Mouse (Mus musculus) heart, embryonic 13.5 days (tissue): ENCODE measurements at regions not wholly inside any gene's neighbourhood (a gene's known extent, or its start where the extent isn't known, plus 50 kb on each side); places are given as distances from the start of the nearest gene placed in this dataset.

Source experiments
- ATAC-seq: fragments of 200-750 bp; cut with Nextera tagmentation; 2 replicates; pipeline ENCODE4 v1.8.0; 2017; ENCODE audit warnings: moderate TSS enrichment; ENCODE audit not compliant: insufficient number of reproducible peaks, low FRiP score, low TSS enrichment; ENCODE audit errors: extremely low read depth
- H3K27ac ChIP-seq: fragments of 300-500 bp; sonication (generic); replicated peaks from 2 replicates; pipeline ENCODE4 v1.5.1; 2015; ENCODE audit warnings: moderate library complexity, mild to moderate bottlenecking, inconsistent platforms
- H3K27me3 ChIP-seq: fragments of 300-500 bp; sonication (generic); replicated peaks from 2 replicates; pipeline ENCODE4 v1.6.1; 2015; ENCODE audit warnings: mild to moderate bottlenecking, inconsistent platforms
- H3K36me3 ChIP-seq: fragments of 300-500 bp; sonication (generic); 2 replicates; pipeline ENCODE4 v1.6.1; 2015; ENCODE audit warnings: mild to moderate bottlenecking, inconsistent platforms
- H3K4me1 ChIP-seq: fragments of 300-500 bp; sonication (generic); 2 replicates; pipeline ENCODE4 v1.6.1; 2015; ENCODE audit warnings: inconsistent platforms
- H3K4me2 ChIP-seq: fragments of 300-500 bp; sonication (generic); 2 replicates; pipeline ENCODE4 v1.6.1; 2015; ENCODE audit warnings: inconsistent platforms, mild to moderate bottlenecking, moderate library complexity
- H3K4me3 ChIP-seq: fragments of 300-500 bp; sonication (generic); 2 replicates; pipeline ENCODE4 v1.5.1; 2015; ENCODE audit warnings: moderate library complexity, mild to moderate bottlenecking, inconsistent platforms
- H3K9ac ChIP-seq: fragments of 300-500 bp; sonication (generic); 2 replicates; pipeline ENCODE4 v1.6.1; 2015; ENCODE audit warnings: inconsistent platforms, mild to moderate bottlenecking, moderate library complexity
- H3K9me3 ChIP-seq: fragments of 300-500 bp; sonication (generic); 2 replicates; pipeline ENCODE4 v1.6.1; 2016; ENCODE audit warnings: inconsistent platforms
- WGBS: fragments of 180-500 bp; shearing (Covaris S2); methylation state at CpG from one replicate; pipeline ENCODE4 v1.1.7; 2015; ENCODE audit warnings: mixed read lengths; 5-methylcytosine and 5-hydroxymethylcytosine counted together

- H3K4me2 ChIP-seq: no peak overlapping the region
- H3K9me3 ChIP-seq: no peaks in the 10 kb centered on the region
- 0 out of 2 replicates have a peak, but pooled peaks cover 3% of the 10 kb centered on the region for H3K4me1 ChIP-seq
- no peaks in the 10 kb centered on the region for H3K36me3 ChIP-seq
- H3K9ac ChIP-seq: no peak overlapping the region
- no peak overlapping the region for H3K4me3 ChIP-seq
- H3K27ac ChIP-seq: no peak overlapping the region
- no peaks in the 10 kb centered on the region; the same call in 1 of the 2 replicates for H3K27me3 ChIP-seq
- no peak for ATAC-seq
- WGBS: 81% methylated on average over 6 of the region's 6 CpGs
Observed at GRCm38 (mm10) chr8:46929678-46930077, 57.0 kb upstream of the Enpp6 start.

DNA sequence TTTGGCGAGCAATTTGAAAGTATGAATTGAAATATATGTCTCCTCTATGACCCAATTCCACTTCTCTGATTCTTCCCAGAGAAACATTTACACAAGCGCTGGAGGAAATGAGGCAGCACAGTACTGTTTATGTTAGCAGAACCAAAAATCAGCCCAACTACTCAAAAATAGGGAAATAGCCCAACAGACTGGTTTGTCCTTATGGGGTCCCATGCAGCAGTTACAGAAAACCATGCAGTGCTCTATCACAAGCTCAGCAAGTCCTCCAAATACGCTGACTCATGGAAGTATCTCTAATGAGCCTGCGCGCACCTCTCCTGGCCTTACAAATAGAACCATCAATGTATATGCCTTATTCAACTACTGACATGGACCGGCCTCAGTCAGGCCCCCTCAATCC is 55.4 kb upstream of the Enpp6 start:
- H3K4me2 ChIP-seq: no peak overlapping the region
- ATAC-seq: no peak
- H3K9me3 ChIP-seq: no peaks in the 10 kb centered on the region
- H3K27me3 ChIP-seq: no peaks in the 10 kb centered on the region; the same call in 1 of the 2 replicates
- no peaks in the 10 kb centered on the region for H3K36me3 ChIP-seq
- peaks cover 9% of the 10 kb centered on the region; the same call in 1 of the 2 replicates for H3K4me1 ChIP-seq
- H3K9ac ChIP-seq: no peak overlapping the region
- 85% methylated on average over 6 of the region's 6 CpGs for WGBS
- H3K4me3 ChIP-seq: no peak overlapping the region
- no peak overlapping the region for H3K27ac ChIP-seq

- Histone ChIP-seq H3K4me2 (no peak overlapping the region), H3K36me3 (no peaks in the 10 kb centered on the region), H3K27ac (no peak overlapping the region), H3K9ac (no peak overlapping the region), H3K27me3 (no peaks in the 10 kb centered on the region; the same call in 1 of the 2 replicates), H3K4me3 (no peak overlapping the region), H3K9me3 (no peaks in the 10 kb centered on the region), H3K4me1 (peaks cover 9% of the 10 kb centered on the region; the same call in 1 of the 2 replicates)
- no peak for ATAC-seq
Observed at GRCm38 (mm10) chr8:46933256-46933655, 53.4 kb upstream of the Enpp6 start.

GRCm38 (mm10) chr8:46934254-46934653 is 52.4 kb upstream of the Enpp6 start:
- H3K4me3 ChIP-seq: no peak overlapping the region
- no peaks in the 10 kb centered on the region for H3K36me3 ChIP-seq
- peaks cover 6% of the 10 kb centered on the region; the same call in 1 of the 2 replicates for H3K4me1 ChIP-seq
- ATAC-seq: no peak
- no peak overlapping the region for H3K9ac ChIP-seq
- 74% methylated on average over 9 of the region's 9 CpGs for WGBS
- H3K27me3 ChIP-seq: no peaks in the 10 kb centered on the region; the same call in 1 of the 2 replicates
- H3K9me3 ChIP-seq: no peaks in the 10 kb centered on the region
- H3K27ac ChIP-seq: no peak overlapping the region
- no peak overlapping the region for H3K4me2 ChIP-seq

GRCm38 (mm10) chr8:46934898-46935297 is 51.8 kb upstream of the Enpp6 start:
- no peak overlapping the region for H3K27ac ChIP-seq
- H3K36me3 ChIP-seq: no peaks in the 10 kb centered on the region
- H3K4me1 ChIP-seq: peaks cover 6% of the 10 kb centered on the region; the same call in 1 of the 2 replicates
- H3K9ac ChIP-seq: no peak overlapping the region
- WGBS: 22% methylated on average over 9 of the region's 9 CpGs
- ATAC-seq: no peak
- no peak overlapping the region for H3K4me2 ChIP-seq
- H3K9me3 ChIP-seq: no peaks in the 10 kb centered on the region
- H3K4me3 ChIP-seq: no peak overlapping the region
- no peaks in the 10 kb centered on the region for H3K27me3 ChIP-seq

DNA sequence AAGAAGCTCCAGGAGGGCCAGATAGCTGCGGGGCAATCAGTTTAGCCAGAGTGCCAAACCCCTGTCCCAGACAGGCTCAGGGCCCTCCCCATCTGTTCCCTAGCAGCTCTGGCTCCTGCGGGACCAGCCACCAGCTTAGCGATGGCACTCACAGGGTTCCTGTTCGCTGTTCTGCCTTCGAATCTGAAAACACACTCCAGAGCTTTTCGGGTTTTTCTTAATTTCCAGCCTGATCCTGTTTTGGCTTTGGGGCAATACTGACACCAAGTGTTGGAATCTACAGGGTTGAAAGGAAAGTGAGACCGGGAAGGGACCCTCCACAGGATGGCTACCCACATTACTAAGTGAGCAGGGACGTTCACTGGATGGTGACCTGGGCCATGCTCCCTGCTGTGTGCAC is 50.6 kb upstream of the Enpp6 start:
- peak overlapping the region; percentile 61 for H3K4me2 ChIP-seq
- peak overlapping the region; percentile 53 for H3K9ac ChIP-seq
- 15% methylated on average over 8 of the region's 8 CpGs for WGBS
- no peak overlapping the region for H3K27ac ChIP-seq
- H3K36me3 ChIP-seq: no peaks in the 10 kb centered on the region
- ATAC-seq: no peak
- no peaks in the 10 kb centered on the region for H3K9me3 ChIP-seq
- peaks cover 9% of the 10 kb centered on the region for H3K4me1 ChIP-seq
- H3K4me3 ChIP-seq: 0 out of 2 replicates have a peak overlapping the region, but pooled peaks have one; percentile 8
- H3K27me3 ChIP-seq: no peaks in the 10 kb centered on the region
